Mouse (Mus musculus) brain, adult 2 months (tissue): ENCODE measurements around the gene Gm6525.

ENCODE experiments used
- DNase-seq: peaks from one replicate; pipeline ENCODE4 v3.0.0; 2011; ENCODE audit warnings: low read depth, low spot score

The Gm6525 gene

GRCm38 (mm10) chr3:84211340-84211875 is 37.5 kb downstream of the Gm6525 start:
- DNase-seq, result no peak

GRCm38 (mm10) chr3:84214501-84214900 is 40.6 kb downstream of the Gm6525 start:
- peak; percentile 87 for DNase-seq

- DNase-seq, result peak; percentile 96
Observed at GRCm38 (mm10) chr3:84215253-84215652, 41.3 kb downstream of the Gm6525 start.

- peak; percentile 73 for DNase-seq
Observed at GRCm38 (mm10) chr3:84215743-84216360, 41.9 kb downstream of the Gm6525 start.

- peak; percentile 72 for DNase-seq
Observed at GRCm38 (mm10) chr3:84217118-84217960, 43.4 kb downstream of the Gm6525 start.

GRCm38 (mm10) chr3:84217961-84218351 is 44.1 kb downstream of the Gm6525 start:
- no peak for DNase-seq

GRCm38 (mm10) chr3:84218498-84218897 is 44.6 kb downstream of the Gm6525 start:
- DNase-seq, result no peak

GRCm38 (mm10) chr3:84219166-84219710 is 45.3 kb downstream of the Gm6525 start:
- DNase-seq, result no peak

GRCm38 (mm10) chr3:84219720-84220273 is 45.9 kb downstream of the Gm6525 start:
- peak; percentile 75 for DNase-seq

GRCm38 (mm10) chr3:84220326-84220725 is 46.4 kb downstream of the Gm6525 start:
- peak; percentile 51 for DNase-seq

GRCm38 (mm10) chr3:84220748-84221147 is 46.8 kb downstream of the Gm6525 start:
- DNase-seq, result peak; percentile 98
